Mouse (Mus musculus) lung, embryonic 14.5 days (tissue): ENCODE data around the gene Frem3. TPM values are rescaled to one million over a fixed set of nuclear protein-coding genes. Genes with fewer than 3 reads are reported as not detected.

ENCODE experiments used
- ATAC-seq: fragments of 200-750 bp; cut with Nextera tagmentation; 2 replicates; pipeline ENCODE4 v1.8.0; 2017; ENCODE audit warnings: mild to moderate bottlenecking, moderate TSS enrichment, moderate library complexity; ENCODE audit not compliant: insufficient read depth
- DNase-seq: peaks from one replicate; pipeline ENCODE4 v3.0.0-alpha.2; 2015
- H3K27ac ChIP-seq: fragments of 300-500 bp; sonication (generic); 2 replicates; pipeline ENCODE4 v1.5.1; 2014; ENCODE audit warnings: low read depth, mild to moderate bottlenecking, moderate library complexity
- H3K27me3 ChIP-seq: fragments of 300-500 bp; sonication (generic); 2 replicates; pipeline ENCODE4 v1.6.1; 2014; ENCODE audit warnings: low read length, control low read depth; ENCODE audit not compliant: insufficient read depth
- H3K36me3 ChIP-seq: fragments of 300-500 bp; sonication (generic); 2 replicates; pipeline ENCODE4 v1.6.1; 2014; ENCODE audit warnings: control low read depth; ENCODE audit not compliant: insufficient read depth
- H3K4me1 ChIP-seq: fragments of 300-500 bp; sonication (generic); 2 replicates; pipeline ENCODE4 v1.6.1; 2014; ENCODE audit warnings: antibody characterized with exemption, control low read depth; ENCODE audit not compliant: insufficient read depth
- H3K4me2 ChIP-seq: fragments of 300-500 bp; sonication (generic); 2 replicates; pipeline ENCODE4 v1.6.1; 2014; ENCODE audit warnings: mild to moderate bottlenecking
- H3K4me3 ChIP-seq: fragments of 300-500 bp; sonication (generic); 2 replicates; pipeline ENCODE4 v1.5.1; 2014; ENCODE audit warnings: low read depth, low read length
- H3K9ac ChIP-seq: fragments of 300-500 bp; sonication (generic); 2 replicates; pipeline ENCODE4 v1.6.1; 2014
- H3K9me3 ChIP-seq: fragments of 300-500 bp; sonication (generic); 2 replicates; pipeline ENCODE4 v1.6.1; 2016; ENCODE audit warnings: low read depth, low read length, control low read depth
- CTCF ChIP-seq: IDR thresholded peaks from 2 replicates; pipeline ENCODE4 v1.5.1; 2016; ENCODE audit warnings: antibody characterized with exemption, low read depth
- WGBS: fragments of 180-500 bp; shearing (Covaris S2); extraction: QIAGEN DNeasy Blood & Tissue Kit; methylation state at CpG from one replicate; pipeline ENCODE4 v1.1.7; 2014; 5-methylcytosine and 5-hydroxymethylcytosine counted together
- polyA plus RNA-seq: library from polyadenylated mRNA; unstranded; fragments of >200 nt; fragmentation: Nextera tagmentation; extraction: Ambion mirVana; gene quantifications from 2 replicates; pipeline ENCODE4 v1.2.1, GENCODE M21; 2014

Frem3 gene
- polyA plus RNA-seq, 1 experiment from 2014 or later: 0.11 TPM

GRCm38 (mm10) chr8:80579038-80579437 lies 31.8 kb upstream of the Frem3 start:
- Histone ChIP-seq H3K4me3 (no peak overlapping the region), H3K9ac (no peak overlapping the region), H3K36me3 (no peaks in the 10 kb centered on the region), H3K27me3 (no peaks in the 10 kb centered on the region), H3K27ac (no peak overlapping the region), H3K9me3 (no peaks in the 10 kb centered on the region), H3K4me1 (no peaks in the 10 kb centered on the region), H3K4me2 (no peak overlapping the region)
- TF ChIP-seq CTCF: no peak
- 74% methylated on average over 1 of the region's 1 CpGs for WGBS
- DNase-seq (no peak), ATAC-seq (no peak)

GRCm38 (mm10) chr8:80592626-80593025 lies 18.3 kb upstream of the Frem3 start:
- no peak for TF ChIP-seq CTCF
- H3K4me1 ChIP-seq: no peaks in the 10 kb centered on the region
- WGBS: 73% methylated on average over 5 of the region's 5 CpGs
- H3K27me3 ChIP-seq: no peaks in the 10 kb centered on the region
- H3K27ac ChIP-seq: no peak overlapping the region
- DNase-seq (no peak), ATAC-seq (no peak)
- H3K4me2 ChIP-seq: no peak overlapping the region
- H3K4me3 ChIP-seq: no peak overlapping the region
- no peak overlapping the region for H3K9ac ChIP-seq
- no peaks in the 10 kb centered on the region for H3K9me3 ChIP-seq
- H3K36me3 ChIP-seq: no peaks in the 10 kb centered on the region

DNA sequence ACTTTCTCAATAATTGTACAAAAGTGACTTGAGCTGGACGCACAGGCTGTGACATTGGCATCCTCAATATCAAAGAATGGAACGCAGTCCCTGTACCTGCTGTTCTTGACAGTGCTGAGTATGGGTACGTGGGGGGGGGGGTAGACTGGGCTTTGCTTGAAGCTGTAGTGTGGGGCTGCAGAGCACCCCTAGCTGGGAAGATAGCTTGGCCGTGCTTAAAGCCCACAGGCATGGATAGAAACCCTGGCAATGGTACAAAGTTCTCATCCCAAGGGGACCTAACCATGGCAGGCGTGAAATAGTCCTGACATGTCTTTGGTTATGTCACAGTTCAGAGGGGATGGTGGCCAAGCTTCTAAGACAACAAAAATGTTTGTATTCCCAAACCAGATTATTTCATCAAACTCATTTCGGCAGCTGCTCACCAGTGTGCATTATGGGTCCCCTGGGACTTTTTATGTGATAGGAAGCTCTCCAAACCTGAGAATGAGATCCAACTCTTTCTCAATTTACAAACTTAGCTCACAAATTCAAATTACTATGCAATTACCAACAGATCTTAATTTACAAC lies 10.2 kb upstream of the Frem3 start:
- no peaks in the 10 kb centered on the region for H3K27me3 ChIP-seq
- ATAC-seq (no peak), DNase-seq (no peak)
- H3K9me3 ChIP-seq: no peaks in the 10 kb centered on the region
- no peak overlapping the region for H3K9ac ChIP-seq
- no peak overlapping the region for H3K4me2 ChIP-seq
- no peak overlapping the region for H3K4me3 ChIP-seq
- no peaks in the 10 kb centered on the region for H3K4me1 ChIP-seq
- H3K27ac ChIP-seq: no peak overlapping the region
- no peak for TF ChIP-seq CTCF
- no peaks in the 10 kb centered on the region for H3K36me3 ChIP-seq
- 71% methylated on average over 6 of the region's 6 CpGs for WGBS

GRCm38 (mm10) chr8:80601886-80602285 lies 9.0 kb upstream of the Frem3 start:
- H3K4me1 ChIP-seq: no peaks in the 10 kb centered on the region
- H3K27me3 ChIP-seq: no peaks in the 10 kb centered on the region
- H3K36me3 ChIP-seq: no peaks in the 10 kb centered on the region
- no peak overlapping the region for H3K27ac ChIP-seq
- DNase-seq (no peak), ATAC-seq (no peak)
- no peak for TF ChIP-seq CTCF
- no peak overlapping the region for H3K4me3 ChIP-seq
- no peak overlapping the region for H3K4me2 ChIP-seq
- no peak overlapping the region for H3K9ac ChIP-seq
- 74% methylated on average over 4 of the region's 4 CpGs for WGBS
- no peaks in the 10 kb centered on the region for H3K9me3 ChIP-seq

- no peaks in the 10 kb centered on the region for H3K9me3 ChIP-seq
- no peak overlapping the region for H3K27ac ChIP-seq
- H3K27me3 ChIP-seq: peaks cover 18% of the 10 kb centered on the region
- H3K36me3 ChIP-seq: no peaks in the 10 kb centered on the region
- ATAC-seq: no peak
- no peak overlapping the region for H3K4me2 ChIP-seq
- WGBS: 69% methylated on average over 4 of the region's 4 CpGs
- H3K4me3 ChIP-seq: no peak overlapping the region
- TF ChIP-seq CTCF: no peak
- H3K4me1 ChIP-seq: no peaks in the 10 kb centered on the region
- no peak overlapping the region for H3K9ac ChIP-seq
- DNase-seq: no peak
Observed at GRCm38 (mm10) chr8:80607082-80607481, 3.8 kb upstream of the Frem3 start.

DNA sequence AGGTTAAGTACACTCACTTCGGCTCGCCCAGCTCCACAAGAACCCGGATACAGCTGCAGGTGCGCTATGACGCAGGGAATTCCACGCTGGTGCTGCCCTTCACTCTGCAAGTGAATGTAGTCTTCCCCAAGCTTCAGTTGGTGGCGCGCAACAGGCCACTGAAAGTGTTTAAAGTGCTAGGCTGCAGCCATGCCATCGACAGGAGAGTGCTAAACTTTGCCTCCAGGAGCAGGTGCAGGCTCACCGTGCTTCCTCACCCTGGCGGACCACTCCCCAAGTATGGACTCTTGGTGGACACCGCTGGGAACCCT lies 516 bp downstream of the Frem3 start:
- no peaks in the 10 kb centered on the region for H3K4me1 ChIP-seq
- no peaks in the 10 kb centered on the region for H3K9me3 ChIP-seq
- H3K4me3 ChIP-seq: peak overlapping the region; percentile 20; the same call in 1 of the 2 replicates
- no peak overlapping the region for H3K27ac ChIP-seq
- peaks cover 22% of the 10 kb centered on the region for H3K27me3 ChIP-seq
- ATAC-seq (no peak), DNase-seq (peak; percentile 6)
- TF ChIP-seq CTCF: no peak
- WGBS: 3% methylated on average over 12 of the region's 12 CpGs
- H3K9ac ChIP-seq: no peak overlapping the region
- H3K4me2 ChIP-seq: peak overlapping the region; percentile 52
- no peaks in the 10 kb centered on the region for H3K36me3 ChIP-seq

- 64% methylated on average over 3 of the region's 3 CpGs for WGBS
- Histone ChIP-seq H3K9ac (no peak overlapping the region), H3K9me3 (no peaks in the 10 kb centered on the region), H3K4me3 (no peak overlapping the region), H3K27me3 (no peaks in the 10 kb centered on the region), H3K36me3 (no peaks in the 10 kb centered on the region), H3K27ac (no peak overlapping the region), H3K4me2 (no peak overlapping the region), H3K4me1 (no peaks in the 10 kb centered on the region)
- TF ChIP-seq CTCF: no peak
- no peak for ATAC-seq
- no peak for DNase-seq
Observed at GRCm38 (mm10) chr8:80619787-80620186, 8.9 kb downstream of the Frem3 start.

DNA sequence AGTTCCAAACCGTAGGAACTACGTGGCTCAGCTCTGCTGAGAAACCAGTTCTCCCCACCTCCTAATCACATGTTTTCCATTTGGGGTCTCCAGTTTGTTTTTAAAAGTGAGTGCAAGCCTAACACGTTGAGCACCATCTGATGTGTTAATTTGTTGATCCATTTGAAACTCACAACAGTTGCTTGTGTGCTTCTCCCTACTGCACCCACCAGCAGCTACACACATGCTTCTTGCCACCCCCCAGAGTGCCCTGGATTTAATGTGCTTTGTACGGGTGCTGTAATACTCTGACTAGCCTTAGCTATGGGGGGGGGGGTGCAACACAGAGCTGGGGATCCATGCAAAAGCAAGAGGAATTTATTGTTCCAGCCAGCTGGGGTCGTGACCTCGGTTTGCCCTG lies 36.5 kb downstream of the Frem3 start:
- no peak for DNase-seq
- TF ChIP-seq CTCF: no peak
- H3K4me1 ChIP-seq: no peaks in the 10 kb centered on the region
- H3K9ac ChIP-seq: no peak overlapping the region
- H3K9me3 ChIP-seq: no peaks in the 10 kb centered on the region
- H3K4me3 ChIP-seq: no peak overlapping the region
- H3K27me3 ChIP-seq: no peaks in the 10 kb centered on the region
- no peak overlapping the region for H3K27ac ChIP-seq
- WGBS: 57% methylated on average over 6 of the region's 6 CpGs
- ATAC-seq: no peak
- no peak overlapping the region for H3K4me2 ChIP-seq
- no peaks in the 10 kb centered on the region for H3K36me3 ChIP-seq
